Mouse (Mus musculus): ENCODE results near the gene Ccdc167. TPM values are rescaled to one million over a fixed set of nuclear protein-coding genes. Genes with fewer than 3 reads are reported as not detected.

The Ccdc167 gene
- 12.4 and 14.7 TPM in 2 replicates for polyA plus RNA-seq (2012; rRNA removed)

- Histone ChIP-seq H3K4me3 (ENCODE audit: insufficient read depth, low read length) (peak within 1 kb of the TSS; percentile 41), H3K4me1 (ENCODE audit: control insufficient read depth, insufficient read depth, low read length) (peaks cover 3% of the 10 kb centered on the region; the same call in 1 of the 2 replicates), H3K27ac (ENCODE audit: insufficient read depth, low read length) (0 out of 2 replicates have a peak within 1 kb of the TSS, but pooled peaks have one; percentile 24)
- TF ChIP-seq CTCF (IDR thresholded peaks at IDR 0.05; ENCODE audit: extremely low read depth, insufficient read depth, low read length), result no peak
- peak; percentile 46; the same call in 1 of the 2 replicates for TF ChIP-seq POLR2A (IDR thresholded peaks at IDR 0.05; ENCODE audit: extremely low read depth, insufficient read depth, low read length)
These were observed at the start of gene Ccdc167 for GRCm38 (mm10) chr17:29716732-29717445. Gene Ccdc167 (minus strand): TSS chr17:29717044.

GRCm38 (mm10) chr17:29765380-29765779 lies 48.5 kb upstream of the Ccdc167 start:
- H3K4me3 ChIP-seq (ENCODE audit: insufficient read depth, low read length), result no peak overlapping the region
- TF ChIP-seq POLR2A (IDR thresholded peaks at IDR 0.05; ENCODE audit: extremely low read depth, insufficient read depth, low read length) (no peak), CTCF (IDR thresholded peaks at IDR 0.05; ENCODE audit: extremely low read depth, insufficient read depth, low read length) (no peak)
- H3K27ac ChIP-seq (ENCODE audit: insufficient read depth, low read length), result no peak overlapping the region
- no peaks in the 10 kb centered on the region for H3K4me1 ChIP-seq (ENCODE audit: control insufficient read depth, insufficient read depth, low read length)

GRCm38 (mm10) chr17:29762551-29762950 lies 45.7 kb upstream of the Ccdc167 start:
- H3K27ac ChIP-seq (ENCODE audit: insufficient read depth, low read length), result no peak overlapping the region
- H3K4me3 ChIP-seq (ENCODE audit: insufficient read depth, low read length), result no peak overlapping the region
- H3K4me1 ChIP-seq (ENCODE audit: control insufficient read depth, insufficient read depth, low read length), result no peaks in the 10 kb centered on the region
- TF ChIP-seq CTCF (IDR thresholded peaks at IDR 0.05; ENCODE audit: extremely low read depth, insufficient read depth, low read length), result peak; percentile 52
- no peak for TF ChIP-seq POLR2A (IDR thresholded peaks at IDR 0.05; ENCODE audit: extremely low read depth, insufficient read depth, low read length)

GRCm38 (mm10) chr17:29761938-29762337 lies 45.1 kb upstream of the Ccdc167 start:
- no peaks in the 10 kb centered on the region for H3K4me1 ChIP-seq (ENCODE audit: control insufficient read depth, insufficient read depth, low read length)
- H3K27ac ChIP-seq (ENCODE audit: insufficient read depth, low read length), result no peak overlapping the region
- no peak for TF ChIP-seq CTCF (IDR thresholded peaks at IDR 0.05; ENCODE audit: extremely low read depth, insufficient read depth, low read length)
- no peak for TF ChIP-seq POLR2A (IDR thresholded peaks at IDR 0.05; ENCODE audit: extremely low read depth, insufficient read depth, low read length)
- H3K4me3 ChIP-seq (ENCODE audit: insufficient read depth, low read length), result no peak overlapping the region

GRCm38 (mm10) chr17:29760404-29761375 lies 43.8 kb upstream of the Ccdc167 start:
- TF ChIP-seq CTCF (IDR thresholded peaks at IDR 0.05; ENCODE audit: extremely low read depth, insufficient read depth, low read length) (no peak), POLR2A (IDR thresholded peaks at IDR 0.05; ENCODE audit: extremely low read depth, insufficient read depth, low read length) (no peak)
- H3K4me1 ChIP-seq (ENCODE audit: control insufficient read depth, insufficient read depth, low read length), result no peaks in the 10 kb centered on the region
- H3K27ac ChIP-seq (ENCODE audit: insufficient read depth, low read length), result no peak overlapping the region
- no peak overlapping the region for H3K4me3 ChIP-seq (ENCODE audit: insufficient read depth, low read length)

- Histone ChIP-seq H3K4me1 (ENCODE audit: control insufficient read depth, insufficient read depth, low read length) (no peaks in the 10 kb centered on the region), H3K4me3 (ENCODE audit: insufficient read depth, low read length) (0 out of 2 replicates have a peak overlapping the region, but pooled peaks have one; percentile 2), H3K27ac (ENCODE audit: insufficient read depth, low read length) (no peak overlapping the region)
- TF ChIP-seq POLR2A (IDR thresholded peaks at IDR 0.05; ENCODE audit: extremely low read depth, insufficient read depth, low read length), result no peak
- TF ChIP-seq CTCF (IDR thresholded peaks at IDR 0.05; ENCODE audit: extremely low read depth, insufficient read depth, low read length), result no peak
These were observed 43.1 kb upstream of the Ccdc167 start for GRCm38 (mm10) chr17:29759963-29760362.

GRCm38 (mm10) chr17:29756381-29756780 lies 39.5 kb upstream of the Ccdc167 start:
- H3K4me1 ChIP-seq (ENCODE audit: control insufficient read depth, insufficient read depth, low read length), result no peaks in the 10 kb centered on the region
- no peak overlapping the region for H3K4me3 ChIP-seq (ENCODE audit: insufficient read depth, low read length)
- no peak overlapping the region for H3K27ac ChIP-seq (ENCODE audit: insufficient read depth, low read length)
- TF ChIP-seq POLR2A (IDR thresholded peaks at IDR 0.05; ENCODE audit: extremely low read depth, insufficient read depth, low read length) (no peak), CTCF (IDR thresholded peaks at IDR 0.05; ENCODE audit: extremely low read depth, insufficient read depth, low read length) (no peak)

- Histone ChIP-seq H3K4me1 (ENCODE audit: control insufficient read depth, insufficient read depth, low read length) (no peaks in the 10 kb centered on the region), H3K27ac (ENCODE audit: insufficient read depth, low read length) (no peak overlapping the region), H3K4me3 (ENCODE audit: insufficient read depth, low read length) (no peak overlapping the region)
- TF ChIP-seq CTCF (IDR thresholded peaks at IDR 0.05; ENCODE audit: extremely low read depth, insufficient read depth, low read length) (no peak), POLR2A (IDR thresholded peaks at IDR 0.05; ENCODE audit: extremely low read depth, insufficient read depth, low read length) (no peak)
These were observed 37.7 kb upstream of the Ccdc167 start for GRCm38 (mm10) chr17:29754510-29754909.

- Histone ChIP-seq H3K4me3 (ENCODE audit: insufficient read depth, low read length) (no peak overlapping the region), H3K27ac (ENCODE audit: insufficient read depth, low read length) (no peak overlapping the region), H3K4me1 (ENCODE audit: control insufficient read depth, insufficient read depth, low read length) (no peaks in the 10 kb centered on the region)
- TF ChIP-seq POLR2A (IDR thresholded peaks at IDR 0.05; ENCODE audit: extremely low read depth, insufficient read depth, low read length) (no peak), CTCF (IDR thresholded peaks at IDR 0.05; ENCODE audit: extremely low read depth, insufficient read depth, low read length) (no peak)
These were observed 30.6 kb upstream of the Ccdc167 start for GRCm38 (mm10) chr17:29747466-29747865.

All from cortical plate, adult 2 months (tissue).